Mouse (Mus musculus): ENCODE data around the gene Zfp457. TPM values are rescaled to one million over a fixed set of nuclear protein-coding genes. Genes with fewer than 3 reads are reported as not detected.

Gene Zfp457
- polyA plus RNA-seq, 1 experiment from 2014 or later: 1.2 TPM

Other genes starting within 250 kb of the Zfp457 start
- 6.0 and 6.2 TPM in 2 replicates for gene Zfp712, start 245.3 kb downstream of the Zfp457 start, polyA plus RNA-seq (2015; fragmentation: Nextera tagmentation; extraction: Ambion mirVana)
- 9.6 and 9.9 TPM in 2 replicates for gene Zfp708, start 208.5 kb downstream of the Zfp457 start, polyA plus RNA-seq (2015; fragmentation: Nextera tagmentation; extraction: Ambion mirVana)
- 2.1 and 2.5 TPM in 2 replicates for gene Gm28557, start 197.9 kb downstream of the Zfp457 start, polyA plus RNA-seq (2015; fragmentation: Nextera tagmentation; extraction: Ambion mirVana)
- 0.14 TPM in 1 of 2 replicates, not detected in the other for gene Rslcan18, start 190.2 kb downstream of the Zfp457 start, polyA plus RNA-seq (2015; fragmentation: Nextera tagmentation; extraction: Ambion mirVana)
- 3.8 and 5.0 TPM in 2 replicates for gene Zfp759, start 184.8 kb downstream of the Zfp457 start, polyA plus RNA-seq (2015; fragmentation: Nextera tagmentation; extraction: Ambion mirVana)
- gene Rsl1, start 133.3 kb downstream of the Zfp457 start, polyA plus RNA-seq (2015; fragmentation: Nextera tagmentation; extraction: Ambion mirVana): 7.1 and 7.5 TPM in 2 replicates
- gene Zfp455, start 112.0 kb downstream of the Zfp457 start, polyA plus RNA-seq (2015; fragmentation: Nextera tagmentation; extraction: Ambion mirVana): 2.0 and 3.1 TPM in 2 replicates
- 5.1 and 5.9 TPM in 2 replicates for gene Zfp458, start 28.0 kb downstream of the Zfp457 start, polyA plus RNA-seq (2015; fragmentation: Nextera tagmentation; extraction: Ambion mirVana)
- gene Zfp595, start 26.1 kb upstream of the Zfp457 start, polyA plus RNA-seq (2015; fragmentation: Nextera tagmentation; extraction: Ambion mirVana): 1.6 and 2.2 TPM in 2 replicates
- not detected in 2 replicates for gene Gm28044, start 54.1 kb upstream of the Zfp457 start, polyA plus RNA-seq (2015; fragmentation: Nextera tagmentation; extraction: Ambion mirVana)
- gene Zfp953, start 54.1 kb upstream of the Zfp457 start, polyA plus RNA-seq (2015; fragmentation: Nextera tagmentation; extraction: Ambion mirVana): 0.82 and 1.0 TPM in 2 replicates
- 0.58 TPM in 1 of 2 replicates, not detected in the other for gene Gm28041, start 69.2 kb upstream of the Zfp457 start, polyA plus RNA-seq (2015; fragmentation: Nextera tagmentation; extraction: Ambion mirVana)
- 1.3 and 1.5 TPM in 2 replicates for gene Zfp456, start 69.3 kb upstream of the Zfp457 start, polyA plus RNA-seq (2015; fragmentation: Nextera tagmentation; extraction: Ambion mirVana)
- 3.8 and 4.2 TPM in 2 replicates for gene Zfp429, start 93.3 kb upstream of the Zfp457 start, polyA plus RNA-seq (2015; fragmentation: Nextera tagmentation; extraction: Ambion mirVana)
- gene Zfp459, start 114.9 kb upstream of the Zfp457 start, polyA plus RNA-seq (2015; fragmentation: Nextera tagmentation; extraction: Ambion mirVana): 0.73 and 0.91 TPM in 2 replicates
- gene Zfp874a, start 145.1 kb upstream of the Zfp457 start, polyA plus RNA-seq (2015; fragmentation: Nextera tagmentation; extraction: Ambion mirVana): 5.6 and 6.5 TPM in 2 replicates
- 2.5 TPM in 2 replicates for gene Zfp874b, start 177.8 kb upstream of the Zfp457 start, polyA plus RNA-seq (2015; fragmentation: Nextera tagmentation; extraction: Ambion mirVana)
- 12.8 and 14.2 TPM in 2 replicates for gene Zfp58, start 194.1 kb upstream of the Zfp457 start, polyA plus RNA-seq (2015; fragmentation: Nextera tagmentation; extraction: Ambion mirVana)
- gene Gm26965, start 219.7 kb upstream of the Zfp457 start, polyA plus RNA-seq (2015; fragmentation: Nextera tagmentation; extraction: Ambion mirVana): not detected in 2 replicates
- gene Zfp87, start 219.7 kb upstream of the Zfp457 start, polyA plus RNA-seq (2015; fragmentation: Nextera tagmentation; extraction: Ambion mirVana): 31.8 and 33.5 TPM in 2 replicates
- gene Zfp748, start 247.3 kb upstream of the Zfp457 start, polyA plus RNA-seq (2015; fragmentation: Nextera tagmentation; extraction: Ambion mirVana): 14.0 and 15.5 TPM in 2 replicates